Mouse (Mus musculus) gastrocnemius, adult 18-20 months (tissue): ENCODE measurements around the gene Zfp867. TPM values are rescaled to one million over a fixed set of nuclear protein-coding genes. Genes with fewer than 3 reads are reported as not detected.

Source experiments
- DNase-seq: peaks from one replicate; pipeline ENCODE4 v3.0.0; 2021; ENCODE audit warnings: low spot score
- long read RNA-seq, 2 experiments: library from polyadenylated mRNA; stranded (forward); transcript quantifications; one replicate each; pipeline ENCODE4 v2.0.0; 2021
- total RNA-seq, 2 experiments: library from RNA; stranded (reverse); gene quantifications; 2 replicates each; pipeline ENCODE4 v1.2.3; 2021

Gene Zfp867
- total RNA-seq: 1 to 10 TPM; 2.0 to 2.3 TPM
- long read RNA-seq, experiment 1, partial matches to known transcripts: 0 of 4 reads
- long read RNA-seq, experiment 1, other reads (novel, unspliced or antisense): 2 of 4 reads
- long read RNA-seq, experiment 2, partial matches to known transcripts: 0 of 5 reads
- long read RNA-seq, experiment 2, other reads (novel, unspliced or antisense): 2 of 5 reads

GRCm38 (mm10) chr11:59472326-59472677, at the start of gene Zfp867:
Gene Zfp867, minus strand, starts transcription at chr11:59472474.
- DNase-seq: peak; percentile 90

GRCm38 (mm10) chr11:59519741-59520495, 47.6 kb upstream of the Zfp867 start:
- no peak for DNase-seq

GRCm38 (mm10) chr11:59518226-59518625, 46.0 kb upstream of the Zfp867 start:
- no peak for DNase-seq

- no peak for DNase-seq
Observed at GRCm38 (mm10) chr11:59517441-59517840, 45.2 kb upstream of the Zfp867 start.

GRCm38 (mm10) chr11:59514789-59515188, 42.5 kb upstream of the Zfp867 start:
- no peak for DNase-seq

- DNase-seq: no peak
Observed at GRCm38 (mm10) chr11:59514381-59514780, 42.1 kb upstream of the Zfp867 start.

- no peak for DNase-seq
Observed at GRCm38 (mm10) chr11:59513556-59513955, 41.3 kb upstream of the Zfp867 start.

- DNase-seq: no peak
Observed at GRCm38 (mm10) chr11:59512733-59513132, 40.5 kb upstream of the Zfp867 start.

- no peak for DNase-seq
Observed at GRCm38 (mm10) chr11:59511558-59511957, 39.3 kb upstream of the Zfp867 start.

GRCm38 (mm10) chr11:59506713-59507074, 34.4 kb upstream of the Zfp867 start:
- no peak for DNase-seq

GRCm38 (mm10) chr11:59505839-59506712, 33.8 kb upstream of the Zfp867 start:
- peak; percentile 94 for DNase-seq

GRCm38 (mm10) chr11:59505351-59505838, 33.1 kb upstream of the Zfp867 start:
- peak; percentile 32 for DNase-seq

GRCm38 (mm10) chr11:59501978-59502700, 29.9 kb upstream of the Zfp867 start:
- no peak for DNase-seq

GRCm38 (mm10) chr11:59497747-59498146, 25.5 kb upstream of the Zfp867 start:
- DNase-seq: no peak

- DNase-seq: no peak
Observed at GRCm38 (mm10) chr11:59496672-59497310, 24.5 kb upstream of the Zfp867 start.

GRCm38 (mm10) chr11:59486222-59486621, 13.9 kb upstream of the Zfp867 start:
- DNase-seq: no peak

- peak; percentile 12 for DNase-seq
Observed at GRCm38 (mm10) chr11:59485641-59486040, 13.4 kb upstream of the Zfp867 start.

GRCm38 (mm10) chr11:59483212-59483611, 10.9 kb upstream of the Zfp867 start:
- peak; percentile 63 for DNase-seq

- no peak for DNase-seq
Observed at GRCm38 (mm10) chr11:59477240-59477639, 5.0 kb upstream of the Zfp867 start.

GRCm38 (mm10) chr11:59471413-59472325, 605 bp downstream of the Zfp867 start:
- no peak for DNase-seq
